Mouse (Mus musculus) bone marrow macrophage, adult 2 months (primary cell): ENCODE data around the gene Zhx3.

Source experiments
- CTCF ChIP-seq: IDR thresholded peaks from 2 replicates; pipeline ENCODE4 v1.5.1; 2012; ENCODE audit warnings: low read depth, mild to moderate bottlenecking, low read length, moderate library complexity
- POLR2A ChIP-seq: IDR thresholded peaks from 2 replicates; pipeline ENCODE4 v1.6.1; 2012; ENCODE audit warnings: mild to moderate bottlenecking, low read depth, low read length, borderline replicate concordance

GRCm38 (mm10) chr2:160736466-160736865 is 136.3 kb downstream of the Zhx3 start:
- no peak for TF ChIP-seq POLR2A
- no peak for TF ChIP-seq CTCF
